Mouse (Mus musculus) retina, embryonic 14.5 days (tissue): ENCODE measurements around the gene Serpinb1a.
A peak's percentile ranks its signal among the peaks of the same experiment; 100 is the strongest.
"Not testable (repeated sequence)": the region's sequence is repeated elsewhere in the genome, so short reads cannot be mapped to it uniquely, and the experiment has no call there.

Experiments used
- DNase-seq: peaks from one replicate; pipeline ENCODE4 v3.0.0-alpha.2; 2015; ENCODE audit warnings: low spot score

Serpinb1a gene

DNA sequence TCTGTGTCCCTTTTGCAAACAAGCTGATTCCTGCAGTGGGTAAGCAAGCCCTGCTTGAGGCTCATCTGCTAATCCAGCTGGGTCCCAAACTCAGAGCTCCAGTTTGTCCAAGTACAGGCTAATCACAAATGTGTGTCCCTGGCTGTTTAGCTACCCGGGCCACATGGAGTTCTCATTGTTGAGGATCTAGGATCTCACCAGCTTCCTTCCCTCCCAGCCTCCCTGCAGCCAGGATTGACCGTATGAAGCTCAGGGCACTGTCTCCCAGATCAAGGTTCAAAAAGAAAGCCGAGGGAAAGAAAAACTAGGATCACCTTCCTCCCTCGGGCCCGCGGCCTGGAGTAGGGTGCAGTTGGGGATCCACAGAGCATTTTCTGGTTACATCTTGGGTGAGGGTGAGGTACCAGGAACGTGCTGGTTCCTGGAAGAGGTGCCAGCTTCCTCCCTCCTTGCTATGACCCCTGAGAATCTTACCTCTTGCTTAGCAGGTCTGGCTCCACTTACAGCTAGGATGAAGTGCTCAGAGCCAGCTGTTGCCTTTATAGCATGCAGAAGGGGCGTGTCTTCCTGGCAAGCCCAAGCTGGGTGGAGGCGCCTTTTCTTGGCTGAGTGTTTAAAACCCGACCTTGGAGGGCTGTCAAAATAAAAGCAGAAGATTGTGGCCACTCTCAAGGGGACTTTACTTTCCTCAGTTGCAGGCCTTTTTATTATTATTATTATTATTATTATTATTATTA, at the start of gene Serpinb1a:
Gene Serpinb1a (minus strand): TSS at position 518 of the 737 bp plus-strand sequence.
- no peak for DNase-seq

GRCm38 (mm10) chr13:32900639-32901038, 49.7 kb upstream of the Serpinb1a start:
- peak; percentile 77 for DNase-seq

- not testable (repeated sequence) for DNase-seq
Measured at GRCm38 (mm10) chr13:32899114-32899513, 48.1 kb upstream of the Serpinb1a start.

- DNase-seq = no peak
Measured at GRCm38 (mm10) chr13:32898111-32898510, 47.1 kb upstream of the Serpinb1a start, which contains the start of gene Serpinb1c. Gene Serpinb1c, minus strand, starts transcription at chr13:32898211.

- DNase-seq = no peak
Measured at GRCm38 (mm10) chr13:32896931-32897330, 45.9 kb upstream of the Serpinb1a start.

GRCm38 (mm10) chr13:32884755-32885154, 33.8 kb upstream of the Serpinb1a start:
- DNase-seq = no peak

DNA sequence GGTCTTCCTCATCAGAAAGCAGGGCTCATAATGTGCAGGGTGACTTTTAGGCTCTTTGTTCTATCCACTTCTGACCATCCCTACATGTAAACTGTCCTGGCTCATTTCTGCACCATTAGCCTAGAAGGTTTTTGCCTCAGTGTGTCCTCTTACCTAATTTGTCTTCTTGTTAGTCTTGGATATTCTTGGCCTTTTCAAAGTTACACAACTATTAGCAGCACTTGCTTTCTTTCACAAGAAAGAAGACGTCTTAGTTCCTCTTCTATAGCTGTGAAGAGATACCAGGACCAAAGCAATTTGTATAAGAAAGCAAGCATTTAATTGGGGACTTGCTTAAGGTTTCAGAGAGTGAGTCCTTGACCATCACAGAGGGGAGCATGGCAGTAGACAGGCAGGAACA, 22.9 kb upstream of the Serpinb1a start:
- DNase-seq = no peak

- DNase-seq = no peak
Measured at GRCm38 (mm10) chr13:32868843-32869242, 17.9 kb upstream of the Serpinb1a start.

GRCm38 (mm10) chr13:32868233-32868632, 17.2 kb upstream of the Serpinb1a start:
- not testable (repeated sequence) for DNase-seq

- DNase-seq = peak; percentile 2
Measured at GRCm38 (mm10) chr13:32867030-32867429, 16.0 kb upstream of the Serpinb1a start.

DNA sequence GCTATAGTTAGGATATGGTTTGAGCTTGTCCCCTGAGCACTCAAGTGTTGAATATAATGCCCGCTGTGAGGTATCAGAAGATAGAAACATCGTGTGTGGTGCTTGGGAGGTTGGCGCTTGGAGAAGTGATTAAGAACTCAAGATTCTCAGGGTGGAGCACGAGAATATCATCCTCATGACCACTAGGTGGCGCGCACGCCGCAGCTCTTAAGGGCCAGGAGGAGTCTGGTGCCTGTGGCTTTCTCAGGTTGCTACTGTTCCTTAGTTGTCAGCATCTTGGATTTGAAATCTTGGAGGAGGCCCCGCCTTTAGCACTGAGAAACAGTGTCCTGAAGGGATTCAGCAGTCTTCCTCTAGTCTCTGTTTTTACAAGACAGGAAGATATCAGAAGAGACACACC, 15.5 kb upstream of the Serpinb1a start:
- peak; percentile 82 for DNase-seq

- peak; percentile 6 for DNase-seq
Measured at GRCm38 (mm10) chr13:32865591-32865990, 14.6 kb upstream of the Serpinb1a start.

- not testable (repeated sequence) for DNase-seq
Measured at GRCm38 (mm10) chr13:32864529-32864928, 13.5 kb upstream of the Serpinb1a start.

DNA sequence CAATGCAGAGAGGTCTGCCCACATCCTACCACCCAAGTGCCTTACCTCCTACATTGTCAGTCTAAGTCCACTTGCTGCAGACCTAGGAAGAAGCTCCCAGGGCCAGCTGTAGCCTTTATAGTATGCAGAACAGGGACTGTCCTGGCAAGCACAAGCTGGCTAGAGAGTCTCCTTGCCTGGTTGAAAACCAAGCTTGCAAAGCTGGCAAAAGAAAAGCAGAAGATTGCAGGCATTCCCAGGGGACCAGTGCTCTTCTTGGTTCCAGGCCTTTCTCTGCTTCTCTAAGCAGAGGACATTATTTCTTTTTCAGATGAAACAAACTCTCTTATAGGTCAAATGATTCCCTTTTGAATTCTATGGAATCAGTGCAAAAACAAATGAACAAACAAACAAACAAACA, 12.5 kb upstream of the Serpinb1a start:
- no peak for DNase-seq

DNA sequence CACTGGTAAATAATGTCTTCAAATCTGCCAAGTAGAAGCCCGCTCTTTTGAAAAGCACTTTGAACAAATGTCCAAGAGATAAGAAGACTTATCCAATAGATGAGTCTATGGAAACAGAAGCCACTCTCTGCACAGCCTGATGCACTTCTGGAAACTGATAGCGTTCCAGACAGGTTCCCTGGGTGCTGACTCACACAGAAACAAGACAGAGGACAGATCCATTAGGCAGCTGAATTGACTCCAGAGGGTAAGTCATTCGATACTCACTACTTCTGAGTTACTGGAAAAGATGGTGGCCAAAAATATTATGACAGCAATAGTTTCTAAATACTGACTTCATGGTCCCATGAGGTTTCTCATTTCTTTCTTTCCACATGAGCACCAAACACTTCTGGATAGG, 9.8 kb upstream of the Serpinb1a start:
- DNase-seq = no peak

- no peak for DNase-seq
Measured at GRCm38 (mm10) chr13:32853073-32853472, 2.1 kb upstream of the Serpinb1a start.

DNA sequence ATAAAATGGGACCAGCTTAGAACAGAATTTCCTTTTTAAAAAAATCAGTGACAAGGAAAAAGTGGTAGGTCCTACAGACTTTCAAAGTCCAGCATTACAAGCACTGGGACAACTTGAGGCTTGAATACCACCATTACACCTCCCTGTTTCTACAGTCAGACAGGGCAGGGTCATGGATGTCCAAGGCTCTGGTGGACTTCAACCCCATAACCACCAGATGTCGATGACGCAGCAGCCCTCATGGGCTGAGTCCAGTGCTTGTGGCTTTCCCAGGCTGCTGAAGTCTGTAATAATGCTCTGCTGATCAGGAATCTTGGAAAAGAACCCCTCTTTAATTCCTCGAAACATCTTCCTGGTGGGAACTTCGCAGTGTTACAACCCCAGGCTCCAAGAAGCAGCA, 1.6 kb upstream of the Serpinb1a start:
- DNase-seq = no peak

- DNase-seq = peak; percentile 79
Measured at GRCm38 (mm10) chr13:32851967-32852366, 982 bp upstream of the Serpinb1a start.

DNA sequence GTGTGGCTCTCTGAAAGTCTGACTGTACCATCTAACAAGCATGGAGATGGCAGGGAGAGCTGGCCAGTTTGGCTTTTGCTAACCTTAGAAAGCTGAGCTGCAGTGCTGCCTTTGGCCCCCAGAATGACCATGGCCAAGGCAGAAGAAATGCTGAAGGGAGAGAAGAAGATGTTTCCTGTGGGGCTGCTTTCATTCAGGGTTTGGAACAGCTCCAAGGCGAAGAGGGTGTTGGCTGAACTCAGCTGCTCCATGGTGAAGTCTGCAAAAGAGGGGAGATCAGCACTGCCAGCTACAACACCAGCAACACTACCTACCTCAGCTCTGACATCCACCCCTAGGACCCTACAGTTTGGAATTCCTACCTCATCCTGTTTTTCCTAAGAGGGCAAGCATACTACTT, 829 bp downstream of the Serpinb1a start:
- no peak for DNase-seq

DNA sequence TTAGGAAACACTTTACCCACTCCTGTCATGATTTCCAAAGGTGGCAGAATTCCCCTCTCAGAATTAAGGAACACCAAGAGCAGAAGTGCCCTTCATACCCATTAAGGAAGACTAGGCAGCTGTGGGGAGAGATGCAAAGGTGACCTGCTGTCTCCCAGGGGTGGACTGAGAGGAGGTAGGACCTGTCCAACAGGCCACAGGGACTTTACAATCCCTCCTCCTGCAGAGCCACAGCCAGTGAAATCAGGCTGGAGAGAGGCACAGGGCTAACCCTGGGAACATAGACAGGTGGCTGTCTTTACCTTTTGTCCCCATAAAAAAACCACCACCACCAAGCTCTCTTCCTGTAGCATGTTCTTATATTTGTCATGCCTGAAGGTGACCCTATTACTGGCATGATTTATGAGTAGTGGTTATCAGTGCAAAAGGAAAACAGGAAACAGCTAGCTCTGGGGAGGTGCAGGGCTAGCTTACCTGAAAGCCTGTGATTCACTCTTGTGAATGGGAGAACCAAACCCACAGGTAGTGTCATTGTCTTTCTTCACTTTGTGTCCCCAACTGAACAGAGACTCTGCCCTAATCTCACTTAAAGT, 1.4 kb downstream of the Serpinb1a start:
- DNase-seq = no peak

- no peak for DNase-seq
Measured at GRCm38 (mm10) chr13:32849092-32849491, 1.9 kb downstream of the Serpinb1a start.

DNA sequence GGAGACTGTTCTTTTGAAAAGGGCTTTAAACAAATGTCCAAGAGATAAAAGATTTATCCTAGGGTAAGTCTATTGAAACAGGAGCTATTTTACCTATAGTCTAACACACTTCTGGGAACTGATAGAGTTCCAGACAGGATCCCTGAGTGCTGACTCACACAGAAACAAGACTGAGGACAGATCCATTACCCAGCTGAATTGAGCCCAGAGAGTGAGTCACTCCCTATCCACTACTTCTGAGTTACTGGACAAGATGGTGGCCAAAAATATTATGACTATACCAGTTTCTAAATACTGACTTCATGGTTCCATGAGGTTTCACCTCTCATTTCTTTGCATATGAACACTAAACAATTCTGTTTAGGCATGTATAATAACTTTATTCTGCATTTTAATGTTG, 4.8 kb downstream of the Serpinb1a start:
- DNase-seq = no peak

- no peak for DNase-seq
Measured at GRCm38 (mm10) chr13:32841349-32841748, 9.6 kb downstream of the Serpinb1a start.

GRCm38 (mm10) chr13:32839314-32839713, 11.7 kb downstream of the Serpinb1a start:
- no peak for DNase-seq
